Mouse (Mus musculus): ENCODE measurements around the gene AI467606.

The AI467606 gene

GRCm38 (mm10) chr7:127096456-127096855 is 5.3 kb downstream of the AI467606 start:
- DNase-seq, result no peak

DNA sequence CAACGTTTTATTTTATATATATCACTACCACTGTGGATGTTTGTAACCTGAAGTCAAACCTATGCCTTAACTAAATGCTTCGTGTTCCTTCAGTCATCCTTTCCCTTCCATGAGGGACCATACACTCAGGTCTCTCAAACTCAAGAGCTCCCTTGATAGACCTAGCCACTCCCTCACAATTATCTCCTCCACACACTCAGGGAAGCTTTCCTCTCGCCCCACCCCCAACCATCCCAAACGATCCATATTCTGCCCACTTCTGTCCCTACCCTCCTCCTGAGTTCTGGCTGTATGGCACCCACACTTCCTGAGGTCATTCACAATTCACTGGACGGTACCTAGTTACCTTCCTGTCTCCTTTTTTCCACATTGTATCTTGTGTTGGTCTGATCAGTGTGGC is 7.4 kb downstream of the AI467606 start:
- no peak for DNase-seq

DNA sequence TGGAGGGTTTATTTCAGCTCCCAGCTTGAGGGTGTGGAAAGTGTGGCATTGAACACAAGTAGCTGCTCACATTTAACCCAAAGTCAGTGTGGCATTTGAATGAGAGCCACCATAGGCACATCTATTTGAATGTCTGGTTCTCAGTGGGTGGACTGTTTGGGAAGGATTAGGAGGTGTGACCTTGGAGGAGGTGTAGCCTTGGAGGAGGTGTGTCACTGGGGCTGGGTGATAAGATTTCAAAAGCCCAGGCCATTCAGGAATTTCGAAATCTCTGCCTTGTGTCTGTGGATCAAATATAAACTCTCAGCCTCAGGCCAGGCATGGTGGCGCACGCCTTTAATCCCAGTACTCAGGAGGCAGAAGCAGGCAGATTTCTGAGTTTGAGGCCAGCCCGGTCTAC is 7.8 kb downstream of the AI467606 start:
- DNase-seq, result no peak

- no peak for DNase-seq
These were observed 8.4 kb downstream of the AI467606 start for GRCm38 (mm10) chr7:127099528-127099927.

GRCm38 (mm10) chr7:127101451-127102016 is 10.4 kb downstream of the AI467606 start:
- DNase-seq, result no peak

DNA sequence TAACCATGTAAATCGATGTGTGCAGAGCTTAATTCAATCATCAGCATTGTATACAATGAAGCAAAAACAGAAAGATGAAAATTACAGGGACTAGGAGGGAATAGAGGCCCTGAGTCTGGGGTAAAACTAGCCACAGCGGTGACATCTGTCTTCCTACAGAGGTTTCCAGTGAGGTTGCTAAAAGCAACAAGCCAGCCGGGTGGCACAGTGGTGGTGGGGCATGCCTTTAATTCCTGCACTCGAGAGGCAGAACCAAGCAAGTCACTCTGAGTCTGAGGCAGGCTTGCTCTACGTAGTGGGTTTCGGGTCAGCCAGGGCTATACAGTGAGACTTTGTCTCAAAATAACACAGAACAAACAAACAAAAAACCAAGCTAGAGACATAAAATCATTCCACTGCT is 11.0 kb downstream of the AI467606 start:
- no peak for DNase-seq

DNA sequence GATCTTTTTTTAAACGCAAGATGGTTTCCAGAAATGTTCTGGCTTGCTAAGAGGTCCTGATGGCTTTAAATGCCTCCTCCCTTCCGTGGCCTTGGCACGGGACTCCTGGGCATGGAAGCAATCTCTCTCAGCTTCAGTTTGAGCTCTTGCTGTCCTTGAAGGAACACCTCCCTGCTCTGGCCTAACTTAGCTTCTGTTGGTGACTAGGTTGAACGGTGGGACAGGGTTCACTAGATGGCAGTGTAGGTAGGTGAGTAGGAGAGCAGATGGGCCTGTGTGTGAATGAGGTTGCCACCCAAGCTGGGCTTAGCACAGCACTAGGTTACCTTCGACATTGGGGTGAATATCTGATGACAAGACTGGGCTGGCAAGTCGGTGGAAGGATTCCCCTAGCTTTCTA is 12.8 kb downstream of the AI467606 start:
- no peak for DNase-seq

DNA sequence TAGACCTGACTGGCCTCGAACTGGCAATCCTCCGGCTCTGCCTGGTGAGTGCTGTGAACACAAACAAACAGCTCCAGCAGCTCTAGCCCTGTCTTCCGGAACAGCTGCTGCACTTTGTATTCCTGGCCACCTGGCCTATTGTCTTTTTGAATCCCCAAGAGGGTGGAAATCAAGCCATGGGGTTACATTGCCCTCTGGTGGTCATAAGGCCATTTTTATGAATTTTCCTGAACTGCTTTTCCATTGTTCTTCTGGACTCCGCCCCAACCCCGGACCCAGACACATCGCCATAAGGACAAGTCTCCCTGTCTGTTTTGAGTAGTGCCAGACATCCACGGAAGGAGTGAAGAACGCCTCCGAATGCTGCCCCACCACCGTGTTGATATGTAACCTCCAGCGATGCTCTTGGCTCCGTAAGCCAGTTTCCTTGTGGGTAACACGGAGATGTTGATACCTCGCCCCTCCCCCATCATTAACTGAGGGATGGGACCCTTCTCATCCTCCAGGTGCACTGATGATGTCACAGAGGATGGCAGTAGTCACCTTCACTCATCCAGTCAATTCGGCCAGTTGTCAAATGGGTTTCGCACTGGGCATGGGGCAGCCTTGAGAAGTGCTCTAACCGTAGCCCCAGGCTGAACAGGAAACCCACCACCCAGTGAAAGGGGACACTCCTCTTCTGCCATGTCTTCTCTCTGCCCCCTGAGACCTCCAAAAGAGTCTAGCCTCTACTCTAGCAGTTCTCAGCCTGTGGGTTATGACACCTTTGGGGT is 13.6 kb downstream of the AI467606 start:
- DNase-seq, result peak; percentile 83 to 89

DNA sequence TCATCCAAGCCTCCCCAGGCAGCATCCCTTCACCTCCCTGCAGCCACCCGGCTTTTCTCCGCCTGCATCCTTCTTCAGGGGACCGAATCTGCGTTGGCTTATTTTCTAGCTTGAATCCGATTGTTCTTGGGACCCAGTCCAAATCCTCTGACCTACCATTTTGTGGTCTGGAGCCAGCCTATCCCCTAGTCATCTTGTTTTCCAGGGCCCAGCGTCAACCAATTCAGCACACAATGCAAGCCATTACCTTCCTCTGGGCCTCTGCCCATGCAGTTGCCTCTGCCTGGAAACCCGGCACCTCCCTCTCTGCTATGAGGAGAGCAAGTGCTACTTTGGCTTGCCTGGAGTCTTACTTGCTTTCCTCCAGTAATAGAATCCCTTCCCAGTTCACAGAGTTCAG is 14.4 kb downstream of the AI467606 start:
- DNase-seq, result no peak

- DNase-seq, result peak; percentile 86 to 92
These were observed 19.3 kb downstream of the AI467606 start for GRCm38 (mm10) chr7:127110239-127111007.

- DNase-seq, result peak; percentile 50 to 75
These were observed 20.3 kb downstream of the AI467606 start for GRCm38 (mm10) chr7:127111461-127111860.

GRCm38 (mm10) chr7:127112251-127112841 is 21.2 kb downstream of the AI467606 start:
- DNase-seq, result no peak

DNA sequence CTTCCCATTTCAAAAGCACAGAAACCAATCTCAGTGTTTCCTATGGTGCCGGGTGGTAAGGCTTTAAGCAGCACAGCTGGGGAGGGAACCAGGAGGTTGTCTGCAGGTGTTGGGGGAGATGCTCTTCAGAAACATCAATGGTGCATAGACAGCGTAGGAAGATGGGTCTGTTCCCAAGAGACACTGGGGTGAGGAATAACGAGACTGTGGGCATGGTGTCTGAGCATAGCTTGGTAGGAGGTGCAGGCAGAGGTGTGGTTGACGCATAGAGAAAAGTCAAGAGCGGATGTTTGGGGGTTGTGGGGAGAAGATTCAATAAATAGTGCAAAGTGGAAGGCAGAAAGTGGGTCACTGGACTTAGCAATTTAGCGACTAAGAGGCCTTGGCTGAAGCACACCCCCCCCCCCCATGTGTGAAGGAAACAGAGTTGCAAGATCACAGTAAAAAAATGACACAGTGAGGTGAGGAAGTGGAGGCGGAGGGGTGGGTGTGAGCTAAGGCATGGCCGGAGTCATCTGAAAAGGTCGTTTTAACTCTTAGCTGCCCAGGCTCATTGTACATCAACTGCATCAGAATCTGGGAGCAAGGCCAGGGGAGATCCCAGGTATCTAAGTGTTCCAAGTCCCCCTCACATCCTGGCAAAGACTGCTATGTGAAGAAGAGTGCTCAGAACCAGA is 21.9 kb downstream of the AI467606 start:
- DNase-seq, result no peak

- no peak for DNase-seq
These were observed 22.6 kb downstream of the AI467606 start for GRCm38 (mm10) chr7:127113614-127114259.

DNA sequence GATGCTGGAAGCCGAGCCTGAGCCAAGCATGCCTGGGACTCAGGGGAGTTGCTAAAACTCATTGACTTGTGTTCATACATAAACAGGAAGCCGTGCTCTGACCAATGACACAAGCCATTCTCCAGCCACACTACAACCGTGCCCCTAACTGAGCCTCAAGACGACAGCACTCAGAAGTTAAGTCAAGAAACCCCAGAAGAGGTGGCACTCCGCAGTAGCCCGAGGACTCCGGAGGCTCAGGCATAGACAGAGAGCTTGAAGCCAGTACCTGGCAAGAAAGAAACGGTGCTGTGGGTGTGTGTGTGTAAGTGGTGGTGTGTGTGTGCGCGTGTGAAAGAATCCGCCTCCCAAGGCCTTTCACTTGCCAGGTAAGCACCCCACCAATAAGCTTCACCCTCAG is 23.8 kb downstream of the AI467606 start:
- no peak for DNase-seq

GRCm38 (mm10) chr7:127116331-127116935 is 25.3 kb downstream of the AI467606 start:
- no peak for DNase-seq

DNA sequence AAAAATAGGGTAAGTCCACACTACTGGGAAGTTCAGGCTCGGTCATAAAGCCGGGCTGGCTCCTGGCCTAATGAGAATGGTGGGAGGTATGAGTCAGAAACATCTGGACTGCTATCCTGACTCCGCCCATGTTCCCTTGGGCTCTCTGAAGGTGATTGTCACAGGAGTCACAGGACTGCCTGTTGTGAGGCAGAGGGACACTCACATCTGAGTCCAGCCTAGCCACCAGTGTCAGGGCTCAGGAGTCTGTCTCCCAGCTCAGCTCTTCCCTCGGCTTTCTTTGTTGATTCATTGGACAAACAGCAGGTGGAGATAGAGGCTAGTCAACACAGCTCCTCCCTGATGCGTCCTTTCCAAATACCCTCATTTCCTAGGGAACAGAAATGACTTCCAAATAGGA is 26.8 kb downstream of the AI467606 start:
- no peak for DNase-seq

DNA sequence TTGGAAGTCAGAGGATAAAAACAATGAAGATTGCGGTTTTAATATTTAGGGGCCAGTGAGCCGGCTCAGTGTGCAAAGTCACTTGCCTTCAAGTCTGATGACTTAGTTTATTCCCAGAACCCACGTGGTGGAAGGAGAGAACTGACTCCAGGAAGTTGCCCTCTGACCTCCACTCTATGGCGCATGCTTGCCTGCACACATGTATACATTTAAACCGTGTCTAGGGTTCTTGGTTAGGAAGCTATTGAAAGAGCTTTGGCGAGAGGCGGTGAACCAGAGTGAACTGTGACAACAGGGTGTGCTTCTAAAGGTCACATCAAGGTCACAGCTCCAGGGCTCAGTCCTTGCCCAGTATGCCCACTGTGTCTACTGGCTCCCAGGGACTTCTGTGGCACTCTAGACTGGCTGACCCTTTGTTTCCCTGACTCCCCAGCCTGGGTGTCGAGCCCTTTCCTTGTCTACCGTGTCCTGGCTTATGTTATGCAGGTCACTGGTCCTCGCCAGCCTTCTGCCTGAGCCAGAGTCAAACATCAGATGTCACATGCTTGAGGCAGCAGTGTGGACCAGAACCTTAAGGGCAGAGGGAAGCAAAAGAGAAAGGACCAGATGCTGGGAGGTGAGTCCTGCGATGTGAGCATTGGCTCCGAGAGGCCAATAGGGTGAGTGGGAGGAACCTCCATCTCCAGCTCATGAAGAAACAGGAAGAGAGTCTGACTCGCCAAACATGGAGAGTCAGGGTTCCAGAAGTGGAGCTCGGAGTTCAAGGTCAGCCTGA is 27.7 kb downstream of the AI467606 start:
- no peak for DNase-seq

DNA sequence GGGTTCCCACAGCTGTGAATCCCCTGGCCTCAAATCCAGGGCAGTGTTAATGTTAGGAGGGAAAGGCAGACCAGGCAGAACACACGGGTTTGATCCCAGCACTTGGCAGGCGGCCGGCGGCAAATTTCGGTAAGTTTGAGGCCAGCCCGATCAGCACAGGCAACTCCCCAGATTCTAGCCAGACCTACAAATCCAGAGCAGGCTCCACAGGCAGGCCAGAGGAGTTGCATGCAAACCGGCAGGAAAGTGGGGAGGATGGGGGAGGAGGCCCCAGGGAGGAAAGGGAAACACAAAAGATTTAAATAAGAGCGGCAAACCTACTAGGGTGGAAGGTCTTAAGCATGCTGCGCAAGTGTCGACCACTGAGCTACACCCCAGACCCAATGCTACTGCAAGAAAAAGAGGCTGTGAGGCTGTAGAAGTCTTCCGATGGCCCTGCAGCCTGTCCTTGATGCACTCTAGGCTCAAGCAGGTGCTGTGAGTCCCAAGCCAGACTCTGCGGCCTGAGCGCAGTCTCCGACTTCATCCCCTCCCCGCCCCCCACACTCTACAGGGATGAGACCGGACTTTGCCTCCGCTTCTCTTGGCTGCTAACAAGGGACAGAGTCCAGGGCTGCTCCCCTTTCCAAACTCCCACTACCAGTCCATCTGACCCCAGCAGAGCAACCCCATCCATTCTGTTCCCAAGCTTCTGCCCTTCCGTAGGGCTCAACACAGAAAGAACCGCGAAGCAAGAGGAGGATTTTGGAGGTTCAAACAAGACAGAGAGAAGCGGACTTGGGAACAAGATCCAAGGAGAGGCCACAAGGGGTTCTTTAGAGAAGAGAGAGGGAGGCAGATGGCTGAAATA is 30.1 kb downstream of the AI467606 start:
- DNase-seq, result no peak

DNA sequence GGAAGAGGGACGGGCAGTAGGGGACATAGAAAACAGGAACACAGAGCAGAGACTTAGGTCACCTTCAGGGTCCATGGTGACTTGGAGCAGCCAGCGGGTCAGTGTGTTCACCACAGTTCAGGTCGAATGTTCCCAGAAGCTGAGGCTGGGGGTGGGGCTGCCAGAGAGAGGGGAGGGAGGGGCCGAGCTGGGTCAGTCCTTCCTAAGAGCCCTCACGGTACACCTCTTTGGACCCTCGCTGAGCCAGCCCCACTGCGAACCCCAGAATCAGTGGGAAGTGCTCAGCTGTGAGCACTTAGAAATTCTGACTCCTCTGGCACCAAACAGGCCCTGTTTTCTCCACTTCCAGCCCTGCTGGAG is 30.7 kb downstream of the AI467606 start, which contains the start of gene Qprt:
Gene Qprt (minus strand): TSS at position 316 of the 360 bp plus-strand sequence.
- no peak for DNase-seq

Measured in cerebellum, postnatal 25 days (tissue).